Mouse (Mus musculus): ENCODE measurements around the gene Spp2. TPM values are rescaled to one million over a fixed set of nuclear protein-coding genes. Genes with fewer than 3 reads are reported as not detected.

Spp2 gene
- total and polyA plus RNA-seq, 2 experiments from 2014 or later, result 0.16 TPM; not detected in 1

DNA sequence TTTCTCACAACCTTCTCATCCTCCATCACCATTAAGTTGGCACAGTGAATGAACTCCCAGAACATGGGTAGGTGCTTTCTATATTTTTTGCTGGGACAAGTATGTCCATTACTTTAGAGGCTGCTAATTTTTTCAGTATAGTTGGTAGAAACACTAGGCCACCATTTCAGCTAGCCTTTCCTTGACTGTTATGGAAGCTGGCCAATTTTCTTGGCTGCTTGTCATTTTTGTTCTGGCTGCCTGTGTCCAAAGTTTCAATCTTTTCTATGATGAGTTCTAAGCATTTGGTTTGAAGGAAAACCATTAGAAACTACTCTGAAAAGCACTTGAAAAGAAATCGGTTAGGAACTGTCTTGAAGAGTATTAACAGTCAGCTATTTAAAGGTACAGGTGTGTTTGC, 28.3 kb upstream of the Spp2 start:
- Histone ChIP-seq H3K4me2 (ENCODE audit: low read depth, low read length) (no peak overlapping the region), H3K4me1 (ENCODE audit: control insufficient read depth, insufficient read depth) (no peaks in the 10 kb centered on the region), H3K27ac (ENCODE audit: low read depth) (no peak overlapping the region), H3K36me3 (replicated peaks; ENCODE audit: control insufficient read depth, insufficient read depth, low read length) (no peaks in the 10 kb centered on the region), H3K9ac (replicated peaks; ENCODE audit: low read depth, low read length) (no peak overlapping the region), H3K9me3 (replicated peaks; ENCODE audit: control insufficient read depth, low read length) (no peaks in the 10 kb centered on the region; the same call in 1 of the 2 replicates), H3K4me3 (ENCODE audit: low read depth, low read length) (no peak overlapping the region), H3K27me3 (ENCODE audit: control insufficient read depth, insufficient read depth, low read length) (no peaks in the 10 kb centered on the region)
- no peak for ATAC-seq (ENCODE audit: insufficient read depth, low read depth)
- 77% methylated on average over 1 of the region's 1 CpGs for WGBS
- DNase-seq (ENCODE audit: low spot score), result no peak
- TF ChIP-seq CTCF (IDR thresholded peaks at IDR 0.05; ENCODE audit: low read depth) (no peak), EP300 (IDR thresholded peaks at IDR 0.05; ENCODE audit: low read depth) (no peak)

DNA sequence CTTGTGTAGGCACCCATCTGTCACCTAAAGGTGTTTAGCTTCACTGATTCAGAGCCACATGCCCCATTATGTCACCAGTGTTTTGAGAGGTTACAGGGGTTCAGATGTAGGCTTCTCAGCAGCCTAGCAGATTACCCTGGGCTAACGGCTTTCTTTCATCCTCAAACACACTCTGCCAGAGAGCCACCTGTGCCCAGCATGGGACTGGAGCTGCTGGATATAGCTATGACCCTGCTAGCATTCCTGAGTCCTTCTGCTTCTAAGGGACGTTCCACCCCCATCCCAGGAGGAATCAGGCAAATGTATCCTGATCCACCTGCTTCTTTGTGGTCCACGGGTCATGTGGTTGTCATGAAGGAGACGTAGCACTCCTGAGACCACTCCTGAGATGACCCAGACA, 15.1 kb upstream of the Spp2 start:
- no peaks in the 10 kb centered on the region for H3K27me3 ChIP-seq (ENCODE audit: control insufficient read depth, insufficient read depth, low read length)
- DNase-seq (ENCODE audit: low spot score) (no peak), ATAC-seq (ENCODE audit: insufficient read depth, low read depth) (no peak)
- 61% methylated on average over 4 of the region's 4 CpGs for WGBS
- no peak overlapping the region for H3K27ac ChIP-seq (ENCODE audit: low read depth)
- H3K4me3 ChIP-seq (ENCODE audit: low read depth, low read length), result no peak overlapping the region
- no peak overlapping the region for H3K4me2 ChIP-seq (ENCODE audit: low read depth, low read length)
- no peaks in the 10 kb centered on the region for H3K4me1 ChIP-seq (ENCODE audit: control insufficient read depth, insufficient read depth)
- H3K9me3 ChIP-seq (replicated peaks; ENCODE audit: control insufficient read depth, low read length), result no peaks in the 10 kb centered on the region
- H3K36me3 ChIP-seq (replicated peaks; ENCODE audit: control insufficient read depth, insufficient read depth, low read length), result no peaks in the 10 kb centered on the region
- no peak overlapping the region for H3K9ac ChIP-seq (replicated peaks; ENCODE audit: low read depth, low read length)
- TF ChIP-seq EP300 (IDR thresholded peaks at IDR 0.05; ENCODE audit: low read depth) (no peak), CTCF (IDR thresholded peaks at IDR 0.05; ENCODE audit: low read depth) (no peak)

DNA sequence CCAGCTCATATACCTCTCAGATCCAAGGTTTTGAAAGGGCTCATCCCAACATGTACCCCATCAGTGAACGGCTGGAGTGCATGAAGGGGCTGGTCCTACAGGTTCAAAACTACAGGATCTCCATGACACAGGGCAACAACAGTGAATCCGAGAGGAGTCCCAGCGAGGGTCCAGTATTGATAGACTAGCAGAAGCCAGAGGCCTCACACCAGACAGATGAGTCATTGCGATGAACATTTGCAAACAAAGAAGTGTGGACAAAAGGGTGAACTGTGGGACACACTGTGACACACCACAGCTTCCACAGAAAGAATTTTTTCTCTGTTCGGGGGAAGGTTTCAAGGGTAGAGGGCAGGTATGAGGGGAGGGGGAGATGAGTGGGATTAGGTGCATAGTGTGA, 13.4 kb upstream of the Spp2 start:
- ATAC-seq (ENCODE audit: insufficient read depth, low read depth), result no peak
- no peaks in the 10 kb centered on the region for H3K4me1 ChIP-seq (ENCODE audit: control insufficient read depth, insufficient read depth)
- no peak overlapping the region for H3K4me3 ChIP-seq (ENCODE audit: low read depth, low read length)
- WGBS, result 77% methylated on average over 5 of the region's 5 CpGs
- H3K9me3 ChIP-seq (replicated peaks; ENCODE audit: control insufficient read depth, low read length), result no peaks in the 10 kb centered on the region
- no peaks in the 10 kb centered on the region for H3K27me3 ChIP-seq (ENCODE audit: control insufficient read depth, insufficient read depth, low read length)
- no peak overlapping the region for H3K27ac ChIP-seq (ENCODE audit: low read depth)
- DNase-seq (ENCODE audit: low spot score), result no peak
- no peaks in the 10 kb centered on the region for H3K36me3 ChIP-seq (replicated peaks; ENCODE audit: control insufficient read depth, insufficient read depth, low read length)
- no peak for TF ChIP-seq CTCF (IDR thresholded peaks at IDR 0.05; ENCODE audit: low read depth)
- TF ChIP-seq EP300 (IDR thresholded peaks at IDR 0.05; ENCODE audit: low read depth), result no peak
- no peak overlapping the region for H3K4me2 ChIP-seq (ENCODE audit: low read depth, low read length)
- no peak overlapping the region for H3K9ac ChIP-seq (replicated peaks; ENCODE audit: low read depth, low read length)

DNA sequence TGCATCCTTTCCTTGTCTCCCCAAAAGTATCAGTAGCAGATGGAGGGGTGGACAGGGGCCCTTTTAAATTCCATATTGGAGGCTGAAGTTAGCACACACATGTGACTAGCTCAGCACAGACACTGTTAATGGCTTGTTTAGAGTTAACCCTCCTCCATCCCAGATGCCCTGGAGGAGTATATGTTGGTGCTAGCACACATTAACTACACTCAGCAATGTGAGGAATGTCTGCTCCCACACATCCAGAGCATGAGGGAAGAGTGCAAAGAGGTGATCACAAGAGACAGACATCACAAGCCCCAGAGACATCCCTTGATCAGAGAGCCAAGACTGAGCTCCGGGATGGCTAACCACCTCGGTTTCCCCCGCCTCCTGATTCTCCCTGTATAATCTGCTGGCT, 3.4 kb upstream of the Spp2 start:
- Histone ChIP-seq H3K9me3 (replicated peaks; ENCODE audit: control insufficient read depth, low read length) (no peaks in the 10 kb centered on the region), H3K9ac (replicated peaks; ENCODE audit: low read depth, low read length) (no peak overlapping the region), H3K4me2 (ENCODE audit: low read depth, low read length) (no peak overlapping the region), H3K36me3 (replicated peaks; ENCODE audit: control insufficient read depth, insufficient read depth, low read length) (no peaks in the 10 kb centered on the region), H3K27ac (ENCODE audit: low read depth) (no peak overlapping the region), H3K4me3 (ENCODE audit: low read depth, low read length) (no peak overlapping the region), H3K27me3 (ENCODE audit: control insufficient read depth, insufficient read depth, low read length) (no peaks in the 10 kb centered on the region), H3K4me1 (ENCODE audit: control insufficient read depth, insufficient read depth) (no peaks in the 10 kb centered on the region)
- no peak for TF ChIP-seq CTCF (IDR thresholded peaks at IDR 0.05; ENCODE audit: low read depth)
- no peak for TF ChIP-seq EP300 (IDR thresholded peaks at IDR 0.05; ENCODE audit: low read depth)
- WGBS, result 57% methylated on average over 3 of the region's 3 CpGs
- DNase-seq (ENCODE audit: low spot score) (no peak), ATAC-seq (ENCODE audit: insufficient read depth, low read depth) (no peak)

DNA sequence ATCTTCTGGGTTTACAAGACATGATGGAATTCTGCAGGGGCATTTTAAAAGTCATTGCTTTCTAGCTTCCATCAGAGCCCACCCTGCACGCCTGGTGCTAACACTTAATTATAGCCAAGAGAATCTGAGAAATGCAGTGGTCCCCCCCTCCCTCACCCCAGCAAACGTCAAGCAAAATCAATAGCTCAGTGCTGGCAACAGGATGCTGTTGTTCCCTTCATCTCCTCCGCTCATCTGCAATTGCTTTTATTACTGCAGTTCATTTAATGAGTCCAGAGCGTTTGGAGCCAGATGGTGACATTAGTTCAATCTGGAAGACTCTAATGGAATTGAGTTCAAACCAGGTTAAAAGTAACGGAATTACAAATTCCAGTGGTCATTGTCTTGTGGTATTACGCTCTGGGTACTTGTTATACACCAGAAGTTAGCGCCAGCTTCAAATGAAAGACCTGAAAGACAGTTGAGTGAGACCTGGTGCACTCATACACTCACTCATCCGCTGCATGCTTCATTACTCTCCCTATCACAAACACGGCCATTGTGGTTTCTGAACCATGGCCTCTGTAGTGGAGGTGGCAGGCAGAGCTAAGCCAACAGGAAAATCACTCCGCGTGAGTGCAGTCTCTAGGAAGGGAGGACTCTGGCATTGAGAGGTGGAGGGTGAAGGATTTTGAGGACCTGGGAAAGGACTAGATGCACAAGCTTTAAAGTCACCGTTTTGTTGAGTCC, 519 bp upstream of the Spp2 start:
- no peak overlapping the region for H3K4me3 ChIP-seq (ENCODE audit: low read depth, low read length)
- no peaks in the 10 kb centered on the region for H3K9me3 ChIP-seq (replicated peaks; ENCODE audit: control insufficient read depth, low read length)
- H3K36me3 ChIP-seq (replicated peaks; ENCODE audit: control insufficient read depth, insufficient read depth, low read length), result no peaks in the 10 kb centered on the region
- H3K4me1 ChIP-seq (ENCODE audit: control insufficient read depth, insufficient read depth), result no peaks in the 10 kb centered on the region
- no peak overlapping the region for H3K4me2 ChIP-seq (ENCODE audit: low read depth, low read length)
- TF ChIP-seq EP300 (IDR thresholded peaks at IDR 0.05; ENCODE audit: low read depth) (no peak), CTCF (IDR thresholded peaks at IDR 0.05; ENCODE audit: low read depth) (no peak)
- no peak overlapping the region for H3K27ac ChIP-seq (ENCODE audit: low read depth)
- H3K9ac ChIP-seq (replicated peaks; ENCODE audit: low read depth, low read length), result no peak overlapping the region
- DNase-seq (ENCODE audit: low spot score) (no peak), ATAC-seq (ENCODE audit: insufficient read depth, low read depth) (no peak)
- H3K27me3 ChIP-seq (ENCODE audit: control insufficient read depth, insufficient read depth, low read length), result no peaks in the 10 kb centered on the region
- WGBS, result 68% methylated on average over 12 of the region's 12 CpGs

DNA sequence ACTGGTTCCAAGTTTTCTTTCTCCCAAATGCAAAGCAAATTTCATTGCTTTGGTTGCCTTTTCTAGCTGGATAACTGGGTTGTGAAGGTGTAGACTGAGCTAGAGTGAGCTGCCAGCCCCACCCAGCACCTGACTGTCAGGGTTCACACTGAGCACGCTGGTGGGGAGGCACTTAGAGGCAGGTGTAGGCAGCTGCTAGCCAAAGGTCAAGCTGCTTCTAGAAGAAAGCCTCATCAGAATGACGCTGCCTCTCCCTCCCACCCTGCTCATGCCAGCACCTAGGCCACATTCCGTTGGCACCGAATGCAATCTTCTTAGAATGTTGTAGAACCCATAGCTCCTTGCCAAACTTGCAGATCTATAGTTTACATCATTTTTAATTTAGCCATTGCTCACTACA, 1.6 kb downstream of the Spp2 start:
- Histone ChIP-seq H3K9ac (replicated peaks; ENCODE audit: low read depth, low read length) (no peak overlapping the region), H3K4me1 (ENCODE audit: control insufficient read depth, insufficient read depth) (no peaks in the 10 kb centered on the region), H3K27ac (ENCODE audit: low read depth) (no peak overlapping the region), H3K4me3 (ENCODE audit: low read depth, low read length) (no peak overlapping the region), H3K9me3 (replicated peaks; ENCODE audit: control insufficient read depth, low read length) (no peaks in the 10 kb centered on the region), H3K4me2 (ENCODE audit: low read depth, low read length) (no peak overlapping the region), H3K27me3 (ENCODE audit: control insufficient read depth, insufficient read depth, low read length) (no peaks in the 10 kb centered on the region), H3K36me3 (replicated peaks; ENCODE audit: control insufficient read depth, insufficient read depth, low read length) (no peaks in the 10 kb centered on the region)
- 72% methylated on average over 4 of the region's 4 CpGs for WGBS
- TF ChIP-seq CTCF (IDR thresholded peaks at IDR 0.05; ENCODE audit: low read depth), result no peak
- TF ChIP-seq EP300 (IDR thresholded peaks at IDR 0.05; ENCODE audit: low read depth), result no peak
- ATAC-seq (ENCODE audit: insufficient read depth, low read depth) (no peak), DNase-seq (ENCODE audit: low spot score) (no peak)
